Mouse (Mus musculus): ENCODE measurements around the gene Prss48. TPM values are rescaled to one million over a fixed set of nuclear protein-coding genes. Genes with fewer than 3 reads are reported as not detected.
"Not testable (repeated sequence)": the region's sequence is repeated elsewhere in the genome, so short reads cannot be mapped to it uniquely, and the experiment has no call there.

Prss48 gene
- polyA plus RNA-seq, 1 experiment from 2014 or later, result not detected

DNA sequence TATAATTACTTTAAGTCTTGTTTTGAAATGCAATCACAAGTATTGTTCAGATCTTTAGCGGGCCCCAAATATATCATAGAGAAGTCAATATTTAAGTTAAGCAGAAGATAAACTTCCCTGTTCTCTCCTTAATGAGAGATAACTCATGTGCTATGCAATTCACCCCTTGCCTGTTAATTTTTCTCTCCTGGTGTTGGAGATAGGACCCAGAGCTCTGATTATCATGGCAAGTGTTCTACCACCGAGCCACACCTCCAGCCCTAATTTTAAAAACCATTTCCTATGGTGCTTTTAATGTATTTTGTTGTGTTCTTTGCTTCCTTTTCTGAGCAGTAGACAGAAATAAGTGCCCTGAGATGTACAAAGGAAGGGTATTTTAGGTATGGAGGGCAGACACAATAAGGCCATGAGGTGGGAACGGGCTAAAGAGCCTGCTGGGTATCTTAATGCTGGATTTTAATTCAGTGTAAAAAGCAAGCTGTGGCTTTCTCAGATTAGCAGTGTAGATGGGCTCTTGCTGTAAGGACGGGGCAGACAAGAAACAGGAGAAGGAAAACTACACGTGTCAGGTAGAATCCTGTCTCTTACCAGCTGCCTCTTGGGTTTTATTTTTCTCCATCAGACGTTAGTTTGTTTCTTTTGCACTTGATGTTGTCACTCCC is 11.0 kb downstream of the Prss48 start:
- no peak overlapping the region for H3K9ac ChIP-seq (ENCODE audit: low read depth, low read length)
- no peak overlapping the region for H3K4me2 ChIP-seq (ENCODE audit: low read depth, low read length)
- peaks cover 5% of the 10 kb centered on the region; the same call in 1 of the 2 replicates for H3K36me3 ChIP-seq (ENCODE audit: control insufficient read depth, insufficient read depth, low read length)
- H3K4me1 ChIP-seq (ENCODE audit: control insufficient read depth, insufficient read depth, low read length), result peaks cover 16% of the 10 kb centered on the region
- H3K27ac ChIP-seq (ENCODE audit: low read length), result 0 out of 2 replicates have a peak overlapping the region, but pooled peaks have one; percentile 24
- H3K4me3 ChIP-seq (ENCODE audit: low read length), result no peak overlapping the region
- 0 out of 2 replicates have a peak, but pooled peaks have one; percentile 6 for ATAC-seq
- no peaks in the 10 kb centered on the region for H3K27me3 ChIP-seq (replicated peaks; ENCODE audit: control insufficient read depth, insufficient read depth, low read length)
- WGBS, result 58% methylated on average over 6 of the region's 6 CpGs
- no peaks in the 10 kb centered on the region for H3K9me3 ChIP-seq (ENCODE audit: control insufficient read depth, low read length)

DNA sequence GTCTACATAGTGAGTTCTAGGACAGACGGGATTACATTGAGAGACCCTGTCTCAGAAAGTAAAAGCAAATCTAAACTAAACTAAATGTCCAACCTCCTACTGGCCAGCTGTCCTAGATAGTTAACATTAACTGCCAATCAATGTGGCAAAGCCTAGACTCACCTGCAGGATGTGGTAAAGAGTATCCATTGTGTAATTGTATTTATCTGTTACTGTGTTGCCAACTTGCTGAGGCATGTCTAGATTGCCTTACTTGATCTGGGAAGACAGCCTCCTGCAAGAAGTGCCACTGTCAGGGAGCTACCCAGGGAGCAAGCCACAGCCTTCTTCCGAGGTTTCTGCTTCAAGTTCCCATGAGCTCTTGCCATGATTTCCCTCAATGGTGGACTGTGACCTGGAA is 15.1 kb downstream of the Prss48 start:
- Histone ChIP-seq H3K9ac (ENCODE audit: low read depth, low read length) (no peak overlapping the region), H3K27me3 (replicated peaks; ENCODE audit: control insufficient read depth, insufficient read depth, low read length) (no peaks in the 10 kb centered on the region), H3K27ac (ENCODE audit: low read length) (no peak overlapping the region), H3K9me3 (ENCODE audit: control insufficient read depth, low read length) (no peaks in the 10 kb centered on the region), H3K4me2 (ENCODE audit: low read depth, low read length) (no peak overlapping the region), H3K4me1 (ENCODE audit: control insufficient read depth, insufficient read depth, low read length) (peaks cover 19% of the 10 kb centered on the region), H3K36me3 (ENCODE audit: control insufficient read depth, insufficient read depth, low read length) (peaks cover 5% of the 10 kb centered on the region; the same call in 1 of the 2 replicates), H3K4me3 (ENCODE audit: low read length) (no peak overlapping the region)
- WGBS, result 81% methylated on average over 2 of the region's 2 CpGs
- no peak for ATAC-seq

DNA sequence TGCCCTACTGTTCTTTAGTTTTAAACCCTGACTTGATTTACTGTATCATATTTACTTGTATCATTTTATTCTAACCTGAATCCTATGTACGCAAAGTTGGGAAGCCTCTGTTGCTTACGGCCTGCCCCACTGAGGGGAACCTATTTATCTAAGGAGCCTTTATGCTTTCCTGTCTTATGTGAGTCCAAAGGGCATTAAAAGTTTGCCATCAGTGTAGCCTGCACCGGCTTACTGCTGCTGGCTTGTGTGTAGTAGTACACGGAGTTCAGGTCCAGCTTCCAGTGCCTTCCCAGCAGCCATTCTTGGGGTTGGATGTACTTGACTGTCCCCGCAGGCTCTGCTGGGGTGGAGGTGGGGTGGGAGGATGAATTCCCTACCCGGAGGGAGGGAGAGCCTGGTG is 17.8 kb downstream of the Prss48 start:
- H3K27ac ChIP-seq (ENCODE audit: low read length), result no peak overlapping the region
- no peaks in the 10 kb centered on the region for H3K27me3 ChIP-seq (replicated peaks; ENCODE audit: control insufficient read depth, insufficient read depth, low read length)
- H3K4me3 ChIP-seq (ENCODE audit: low read length), result no peak overlapping the region
- peak; percentile 76 for ATAC-seq
- 76% methylated on average over 6 of the region's 6 CpGs for WGBS
- H3K9me3 ChIP-seq (ENCODE audit: control insufficient read depth, low read length), result no peaks in the 10 kb centered on the region
- no peak overlapping the region for H3K9ac ChIP-seq (ENCODE audit: low read depth, low read length)
- H3K36me3 ChIP-seq (ENCODE audit: control insufficient read depth, insufficient read depth, low read length), result peaks cover 5% of the 10 kb centered on the region; the same call in 1 of the 2 replicates
- no peak overlapping the region for H3K4me2 ChIP-seq (ENCODE audit: low read depth, low read length)
- H3K4me1 ChIP-seq (ENCODE audit: control insufficient read depth, insufficient read depth, low read length), result peaks cover 7% of the 10 kb centered on the region

DNA sequence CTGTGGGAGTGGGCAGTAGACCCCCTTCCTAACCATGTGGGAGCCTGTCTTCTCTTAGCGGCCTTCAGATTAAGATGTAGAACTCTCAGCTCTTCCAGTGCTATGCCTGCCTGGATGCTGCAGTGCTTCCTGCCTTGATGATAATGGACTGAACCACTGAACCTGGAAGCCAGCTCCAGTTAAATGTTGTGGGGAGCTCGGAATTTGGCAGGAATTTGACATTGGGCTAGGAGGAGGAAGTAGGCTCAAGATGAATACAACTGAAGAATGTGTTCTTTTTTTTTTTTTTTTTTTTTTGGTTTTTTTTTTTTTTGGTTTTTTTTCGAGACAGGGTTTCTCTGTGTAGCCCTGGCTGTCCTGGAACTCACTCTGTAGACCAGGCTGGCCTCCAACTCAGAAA is 20.5 kb downstream of the Prss48 start:
- H3K27ac ChIP-seq (ENCODE audit: low read length); H3K4me3 ChIP-seq (ENCODE audit: low read length); ATAC-seq; H3K9me3 ChIP-seq (ENCODE audit: control insufficient read depth, low read length); H3K27me3 ChIP-seq (replicated peaks; ENCODE audit: control insufficient read depth, insufficient read depth, low read length); H3K36me3 ChIP-seq (ENCODE audit: control insufficient read depth, insufficient read depth, low read length); H3K9ac ChIP-seq (ENCODE audit: low read depth, low read length); H3K4me2 ChIP-seq (ENCODE audit: low read depth, low read length): not testable (repeated sequence)
- WGBS, result 92% methylated on average over 3 of the region's 3 CpGs
- peaks cover 14% of the 10 kb centered on the region for H3K4me1 ChIP-seq (ENCODE audit: control insufficient read depth, insufficient read depth, low read length)

DNA sequence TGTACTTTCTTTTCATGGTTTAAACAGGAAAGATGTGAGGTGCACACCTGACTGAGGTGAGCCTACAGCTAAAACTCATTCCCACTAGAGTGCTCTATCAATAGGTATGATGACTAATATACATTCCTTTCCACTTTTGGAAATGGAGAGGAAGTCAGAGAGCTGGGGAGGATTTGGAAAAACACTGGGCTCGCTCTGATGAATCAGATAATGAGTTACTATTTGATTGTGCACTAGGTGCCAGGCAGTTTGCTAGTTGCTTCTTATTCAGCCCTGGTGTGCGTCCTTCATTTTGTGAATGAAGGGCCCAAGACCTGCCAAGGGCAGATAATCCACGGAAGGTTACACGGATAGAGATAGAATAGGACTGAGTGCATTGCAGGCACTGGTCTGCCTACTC is 22.3 kb downstream of the Prss48 start:
- H3K4me1 ChIP-seq (ENCODE audit: control insufficient read depth, insufficient read depth, low read length), result peaks cover 17% of the 10 kb centered on the region
- H3K9me3 ChIP-seq (ENCODE audit: control insufficient read depth, low read length), result no peaks in the 10 kb centered on the region
- H3K27me3 ChIP-seq (replicated peaks; ENCODE audit: control insufficient read depth, insufficient read depth, low read length), result no peaks in the 10 kb centered on the region
- H3K27ac ChIP-seq (ENCODE audit: low read length), result no peak overlapping the region
- H3K9ac ChIP-seq (ENCODE audit: low read depth, low read length), result no peak overlapping the region
- ATAC-seq, result no peak
- no peak overlapping the region for H3K4me3 ChIP-seq (ENCODE audit: low read length)
- no peaks in the 10 kb centered on the region for H3K36me3 ChIP-seq (ENCODE audit: control insufficient read depth, insufficient read depth, low read length)
- WGBS, result 92% methylated on average over 4 of the region's 4 CpGs
- H3K4me2 ChIP-seq (ENCODE audit: low read depth, low read length), result no peak overlapping the region

DNA sequence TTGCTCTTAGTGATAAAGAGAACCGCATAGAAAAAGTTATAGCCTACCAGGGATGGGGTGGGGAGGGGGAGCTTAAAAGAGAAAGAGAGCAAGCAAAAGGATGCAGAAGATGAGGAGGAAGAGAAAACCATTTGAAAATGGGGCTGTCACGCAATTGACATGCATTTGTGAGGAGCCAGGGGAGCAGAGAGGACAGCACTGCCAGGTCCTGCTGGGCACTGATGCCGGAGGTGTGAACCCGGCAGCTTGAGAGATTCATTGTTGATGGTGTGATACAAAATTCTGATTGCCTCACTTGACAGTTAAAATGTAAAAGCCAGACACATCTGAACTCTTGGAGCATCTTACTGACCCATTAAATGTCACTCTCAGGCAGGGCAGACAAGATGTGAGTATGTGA is 27.8 kb downstream of the Prss48 start:
- WGBS, result 76% methylated on average over 4 of the region's 4 CpGs
- no peak overlapping the region for H3K4me2 ChIP-seq (ENCODE audit: low read depth, low read length)
- no peak overlapping the region for H3K4me3 ChIP-seq (ENCODE audit: low read length)
- H3K9ac ChIP-seq (ENCODE audit: low read depth, low read length), result no peak overlapping the region
- H3K36me3 ChIP-seq (ENCODE audit: control insufficient read depth, insufficient read depth, low read length), result no peaks in the 10 kb centered on the region
- no peaks in the 10 kb centered on the region for H3K9me3 ChIP-seq (ENCODE audit: control insufficient read depth, low read length)
- no peak for ATAC-seq
- H3K27me3 ChIP-seq (replicated peaks; ENCODE audit: control insufficient read depth, insufficient read depth, low read length), result no peaks in the 10 kb centered on the region
- peaks cover 28% of the 10 kb centered on the region for H3K4me1 ChIP-seq (ENCODE audit: control insufficient read depth, insufficient read depth, low read length)
- no peak overlapping the region for H3K27ac ChIP-seq (ENCODE audit: low read length)

DNA sequence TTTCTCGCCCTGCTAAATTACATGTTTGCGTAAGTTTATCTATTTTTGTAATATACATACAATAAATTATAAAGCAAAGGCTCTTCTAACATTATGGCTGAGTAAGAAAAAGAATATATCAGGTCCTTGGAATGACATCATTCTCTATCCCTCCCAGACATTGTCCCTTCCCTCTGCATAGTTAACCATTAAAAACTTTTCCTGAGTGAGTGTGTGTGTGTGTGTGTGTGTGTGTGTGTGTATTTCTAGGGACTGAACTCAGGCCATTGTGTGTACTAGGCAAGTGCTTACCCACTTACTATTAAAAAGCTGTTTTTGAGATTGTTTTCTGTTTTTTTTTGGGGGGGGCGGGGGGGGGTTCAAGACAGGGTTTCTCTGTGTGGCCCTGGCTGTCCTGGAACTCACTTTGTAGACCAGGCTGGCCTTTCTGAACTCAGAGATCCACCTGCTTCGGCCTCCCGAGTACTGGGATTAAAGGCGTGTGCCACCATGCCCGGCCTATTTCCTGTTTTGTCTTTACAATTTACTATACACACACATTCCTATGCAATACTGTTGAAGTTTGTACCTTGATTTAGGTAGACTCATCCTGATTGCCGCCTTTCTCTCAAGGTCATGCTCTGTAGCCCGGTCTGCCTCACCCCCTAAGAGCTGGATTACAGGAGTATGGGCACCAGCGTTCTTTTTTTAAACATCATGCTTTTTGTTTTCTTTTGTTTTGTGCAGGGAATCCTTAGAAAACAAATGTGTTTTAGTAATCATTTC is 28.7 kb downstream of the Prss48 start:
- Histone ChIP-seq H3K9ac (ENCODE audit: low read depth, low read length) (no peak overlapping the region), H3K4me1 (ENCODE audit: control insufficient read depth, insufficient read depth, low read length) (peaks cover 21% of the 10 kb centered on the region), H3K27ac (ENCODE audit: low read length) (peak overlapping the region; percentile 60), H3K36me3 (ENCODE audit: control insufficient read depth, insufficient read depth, low read length) (no peaks in the 10 kb centered on the region), H3K4me3 (ENCODE audit: low read length) (peak overlapping the region; percentile 85; the same call in 1 of the 2 replicates), H3K4me2 (ENCODE audit: low read depth, low read length) (peak overlapping the region; percentile 75), H3K27me3 (replicated peaks; ENCODE audit: control insufficient read depth, insufficient read depth, low read length) (no peaks in the 10 kb centered on the region), H3K9me3 (ENCODE audit: control insufficient read depth, low read length) (no peaks in the 10 kb centered on the region)
- WGBS, result 66% methylated on average over 10 of the region's 10 CpGs
- ATAC-seq, result 0 out of 2 replicates have a peak, but pooled peaks have one; percentile 7

DNA sequence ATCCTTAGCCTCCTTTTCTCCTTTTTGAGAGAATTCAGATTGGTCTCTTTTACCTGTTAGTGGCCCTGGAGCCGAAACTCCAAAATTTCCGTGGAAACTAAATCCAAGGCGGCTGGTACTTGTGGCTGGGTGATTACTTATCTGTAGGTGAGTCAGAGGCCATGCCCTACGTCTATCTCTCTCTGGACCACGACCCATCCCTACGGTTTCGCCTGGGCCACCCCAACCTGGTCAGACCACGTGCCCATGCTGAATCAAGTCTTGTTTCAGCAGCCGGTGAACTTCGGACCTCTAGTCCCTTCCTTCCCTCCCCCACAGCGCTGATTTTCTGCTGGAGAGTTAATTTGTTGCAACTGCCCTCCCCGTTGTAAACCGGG is 30.7 kb downstream of the Prss48 start:
- H3K27me3 ChIP-seq (replicated peaks; ENCODE audit: control insufficient read depth, insufficient read depth, low read length), result no peaks in the 10 kb centered on the region
- peak overlapping the region; percentile 85 for H3K4me3 ChIP-seq (ENCODE audit: low read length)
- peaks cover 21% of the 10 kb centered on the region for H3K4me1 ChIP-seq (ENCODE audit: control insufficient read depth, insufficient read depth, low read length)
- under 1% methylated on average over 13 of the region's 13 CpGs for WGBS
- no peaks in the 10 kb centered on the region for H3K36me3 ChIP-seq (ENCODE audit: control insufficient read depth, insufficient read depth, low read length)
- peak overlapping the region; percentile 91 for H3K9ac ChIP-seq (ENCODE audit: low read depth, low read length)
- H3K9me3 ChIP-seq (ENCODE audit: control insufficient read depth, low read length), result no peaks in the 10 kb centered on the region
- peak; percentile 73 for ATAC-seq
- H3K27ac ChIP-seq (ENCODE audit: low read length), result peak overlapping the region; percentile 95
- peak overlapping the region; percentile 75 for H3K4me2 ChIP-seq (ENCODE audit: low read depth, low read length)

DNA sequence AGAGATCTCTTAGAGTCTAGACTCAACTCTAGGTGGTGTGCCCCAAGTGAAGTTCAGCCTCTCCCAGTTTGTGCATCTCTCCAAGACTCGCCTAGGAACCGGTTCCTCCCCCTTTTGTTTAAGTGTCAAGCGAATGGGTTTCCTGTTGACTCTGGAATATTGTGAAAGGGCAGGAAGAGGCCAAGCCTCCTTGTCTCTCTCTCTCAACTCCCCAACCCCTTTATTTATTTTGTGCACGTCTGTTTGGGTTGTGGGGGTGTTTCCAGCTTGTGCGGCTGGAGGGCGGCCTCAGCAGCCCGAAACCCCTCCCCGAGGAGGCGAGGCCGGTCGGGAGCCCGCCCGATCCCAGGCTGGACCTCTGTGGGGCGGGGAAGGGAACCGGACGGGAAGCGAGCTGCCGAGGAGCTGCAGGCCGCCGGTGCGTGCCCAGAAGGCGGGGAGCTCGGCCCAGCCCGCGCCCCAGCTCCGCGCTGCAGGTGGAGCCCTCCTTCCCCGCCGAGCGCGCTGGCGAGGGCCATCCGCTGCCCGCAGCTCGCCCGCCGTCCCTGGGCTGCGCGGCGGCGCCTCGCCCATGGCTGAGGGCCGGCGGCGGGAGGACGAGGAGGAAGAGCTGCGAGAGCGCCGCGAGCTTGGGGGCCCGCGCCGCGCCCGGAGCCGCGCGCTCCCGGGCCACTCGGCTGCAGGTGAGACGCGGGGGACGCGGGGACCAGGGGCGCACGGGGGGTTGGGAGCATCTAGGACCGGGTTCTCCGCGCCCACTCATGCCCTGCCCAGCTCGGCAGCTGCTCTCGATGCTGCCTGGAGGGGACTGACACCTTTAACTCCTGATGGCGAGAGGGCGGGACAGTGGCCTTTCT is 31.3 kb downstream of the Prss48 start, which contains the start of gene Sh3d19:
TSS of gene Sh3d19 (plus strand) at position 368 of the 857 bp plus-strand sequence.
- Histone ChIP-seq H3K4me3 (ENCODE audit: low read length) (peak within 1 kb of the TSS; percentile 85), H3K4me1 (ENCODE audit: control insufficient read depth, insufficient read depth, low read length) (peaks cover 21% of the 10 kb centered on the region), H3K4me2 (ENCODE audit: low read depth, low read length) (peak within 1 kb of the TSS; percentile 75), H3K9me3 (ENCODE audit: control insufficient read depth, low read length) (no peaks in the 10 kb centered on the region), H3K36me3 (ENCODE audit: control insufficient read depth, insufficient read depth, low read length) (no peaks in the 10 kb centered on the region), H3K9ac (ENCODE audit: low read depth, low read length) (peak within 1 kb of the TSS; percentile 91), H3K27me3 (replicated peaks; ENCODE audit: control insufficient read depth, insufficient read depth, low read length) (no peaks in the 10 kb centered on the region), H3K27ac (ENCODE audit: low read length) (peak within 1 kb of the TSS; percentile 95)
- under 1% methylated on average over 51 of the region's 73 CpGs for WGBS
- peak; percentile 95 for ATAC-seq
